Mouse (Mus musculus) embryonic stem cell, embryonic (primary cell): ENCODE measurements around the gene Fas.

Experiments
- CTCF ChIA-PET, 4 experiments: fragments of 300-600 bp in 2 of 4; fragments of 350-600 bp in 2 of 4; sonication (Branson Sonifier 250); formaldehyde crosslinking; loops; one replicate each; lab custom pipeline; 2022; ENCODE audit warnings: inconsistent platforms in 2 of 4; lab: Charles Lee
- POLR2A ChIA-PET, 4 experiments: fragments of 300-600 bp in 2 of 4; fragments of 350-600 bp in 2 of 4; sonication (Branson Sonifier 250); formaldehyde crosslinking; loops; one replicate each; lab custom pipeline; 2022; ENCODE audit warnings: antibody characterized with exemption in 4 of 4, inconsistent platforms in 1 of 4; lab: Charles Lee

The Fas gene

GRCm38 (mm10) chr19:34270106-34270726 lies 20.2 kb upstream of the Fas start:
- CTCF ChIA-PET, result interaction anchor here in 1 of 4 experiments (0.6 kb wide), 1 partner anchor 819 kb away, joined by 3 read pairs; no protein-coding TSS in a partner anchor
- POLR2A ChIA-PET, result interaction anchor here in 2 of 4 experiments (0.6 to 0.7 kb wide), 2 partner anchors 11 to 1277 kb away, joined by 4 to 5 read pairs; no protein-coding TSS in a partner anchor

GRCm38 (mm10) chr19:34270824-34271464 lies 19.5 kb upstream of the Fas start:
- CTCF ChIA-PET, result interaction anchor here in 1 of 4 experiments (0.6 kb wide), 1 partner anchor 819 kb away, joined by 3 read pairs; no protein-coding TSS in a partner anchor
- POLR2A ChIA-PET, result interaction anchor here in 1 of 4 experiments (0.7 kb wide), 1 partner anchor 12 kb away, joined by 4 read pairs; no protein-coding TSS in a partner anchor

DNA sequence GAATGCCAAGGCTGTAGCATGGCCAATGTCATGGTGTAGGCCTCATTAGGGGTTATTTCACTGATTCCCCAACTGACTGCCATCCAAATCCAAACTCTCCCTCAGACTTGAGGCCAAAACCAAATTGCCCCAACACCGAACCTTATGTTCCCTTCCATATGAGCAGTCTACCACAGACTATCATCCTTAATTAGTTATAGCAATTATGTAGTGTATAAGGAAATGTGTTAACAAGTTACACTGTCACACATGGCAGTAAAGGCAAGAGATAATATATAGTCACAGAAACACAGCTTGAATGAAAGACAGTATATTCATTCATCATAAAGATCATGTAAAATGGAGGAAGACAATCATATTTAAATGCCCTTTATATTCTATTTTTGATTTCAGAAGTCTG lies 17.4 kb upstream of the Fas start:
- ChIA-PET CTCF (no interaction called here), POLR2A (no interaction called here)

DNA sequence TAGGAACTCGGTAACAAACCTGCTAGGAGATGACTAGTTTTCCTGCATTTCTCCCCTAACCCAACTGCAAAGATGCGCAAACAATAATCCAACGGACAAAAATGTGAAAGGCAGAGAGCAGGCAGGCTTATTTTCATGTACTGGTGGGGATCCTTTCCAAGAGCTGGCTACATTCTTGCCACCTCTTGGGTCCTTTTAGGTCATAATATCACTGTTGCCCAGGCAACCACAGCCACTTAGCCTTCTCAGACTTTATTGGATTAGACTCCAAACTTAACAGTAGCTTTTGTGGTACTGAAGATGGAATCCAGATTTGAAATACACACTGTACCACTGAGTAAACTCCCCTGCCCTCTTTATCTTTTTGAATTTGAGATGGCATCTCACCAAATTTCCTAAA lies 12.4 kb upstream of the Fas start:
- POLR2A ChIA-PET, result interaction anchor here in 1 of 4 experiments (0.9 kb wide), 1 partner anchor 13 kb away, joined by 3 read pairs; the partner anchor contains the start of gene Fas
- CTCF ChIA-PET, result interaction anchor here in 1 of 4 experiments (0.6 kb wide), 1 partner anchor 272 kb away, joined by 3 read pairs; no protein-coding TSS in a partner anchor

DNA sequence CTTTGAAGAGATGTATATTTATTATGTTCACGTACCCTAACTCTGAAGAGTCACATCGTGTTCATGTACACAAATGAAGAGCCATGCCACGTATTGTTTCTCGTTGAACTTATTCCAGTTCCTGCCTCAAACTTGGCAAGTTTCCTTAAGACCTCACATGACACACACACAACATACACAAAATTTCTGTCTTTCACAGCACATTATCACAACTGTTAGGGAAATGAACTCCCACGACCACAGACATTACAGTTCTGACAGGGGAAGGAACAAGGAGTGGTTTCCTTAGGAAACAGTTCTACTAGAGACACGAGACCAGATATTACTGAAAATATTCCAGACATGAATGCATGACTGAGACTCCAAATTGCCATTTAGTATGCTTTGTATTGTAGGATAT lies 6.9 kb upstream of the Fas start:
- CTCF ChIA-PET, result interaction anchor here in 3 of 4 experiments (0.7 to 1.2 kb wide), 3 partner anchors 33 to 132 kb away, joined by 3 to 6 read pairs (median 3); no protein-coding TSS in a partner anchor
- POLR2A ChIA-PET, result no interaction called here

GRCm38 (mm10) chr19:34284383-34284782 lies 6.1 kb upstream of the Fas start:
- POLR2A ChIA-PET, result interaction anchor here in 1 of 4 experiments (0.5 kb wide), 1 partner anchor 241 kb away, joined by 4 read pairs; no protein-coding TSS in a partner anchor
- CTCF ChIA-PET, result interaction anchor here in 3 of 4 experiments (0.7 to 1.2 kb wide), 3 partner anchors 32 to 132 kb away, joined by 3 to 6 read pairs (median 3); no protein-coding TSS in a partner anchor

GRCm38 (mm10) chr19:34284826-34285225 lies 5.6 kb upstream of the Fas start:
- POLR2A ChIA-PET, result no interaction called here
- CTCF ChIA-PET, result interaction anchor here in 2 of 4 experiments (1.1 to 1.2 kb wide), 2 partner anchors 40 to 133 kb away, joined by 3 to 6 read pairs; no protein-coding TSS in a partner anchor

DNA sequence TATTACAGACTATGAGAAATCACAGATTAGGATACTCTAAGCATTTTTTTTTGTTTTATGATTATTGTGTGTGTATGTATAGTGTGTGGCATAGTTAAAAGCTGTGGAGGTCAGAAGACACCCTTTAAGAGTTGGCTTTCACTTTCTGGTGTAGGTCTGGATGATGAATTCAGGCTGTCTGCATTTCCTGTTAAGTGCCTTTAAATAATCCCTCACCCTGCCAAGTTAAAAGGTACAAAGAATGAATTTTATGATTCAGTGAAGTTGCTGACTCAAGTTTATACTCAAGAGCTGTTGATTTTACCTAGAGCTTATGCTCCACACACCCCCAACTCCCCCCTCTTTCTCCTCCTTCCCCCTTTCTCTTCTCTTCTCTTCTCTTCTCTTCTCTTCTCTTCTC lies 3.2 kb upstream of the Fas start:
- POLR2A ChIA-PET, result no interaction called here
- CTCF ChIA-PET, result no interaction called here

DNA sequence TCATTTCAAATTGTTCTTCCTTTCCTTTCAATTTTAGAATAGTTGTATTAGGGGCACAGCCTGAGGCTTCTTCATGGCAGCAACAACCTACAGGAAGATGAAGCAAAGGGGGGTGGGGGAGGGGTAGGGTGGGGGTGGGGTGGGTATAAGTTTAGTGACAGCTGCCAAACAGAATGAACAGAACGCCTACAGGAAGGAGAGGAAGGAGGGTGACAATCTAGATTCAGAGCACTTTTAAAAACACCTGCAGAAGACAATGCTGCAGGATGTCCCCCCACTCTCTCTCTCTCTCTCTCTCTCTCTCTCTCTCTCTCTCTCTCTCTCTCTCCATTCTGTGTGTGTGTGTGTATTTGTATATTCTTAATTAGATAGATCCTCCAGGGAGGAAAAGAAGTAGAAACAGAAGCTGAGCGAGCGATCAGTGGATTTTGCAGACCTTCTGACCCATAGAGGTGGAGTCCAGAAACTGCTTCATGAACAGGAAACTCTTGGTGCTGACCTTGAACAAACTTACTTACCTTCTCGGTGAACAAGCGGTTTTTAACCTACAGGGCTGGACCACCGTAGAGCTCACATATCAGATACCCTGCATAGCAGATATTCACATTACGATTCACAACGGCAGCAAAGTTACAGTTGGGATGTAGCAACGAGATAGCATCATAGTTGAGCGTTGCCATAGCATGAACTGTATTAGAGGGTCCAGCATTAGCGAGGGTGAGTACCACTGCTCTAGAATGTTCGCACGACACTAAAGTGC lies 2.6 kb upstream of the Fas start:
- ChIA-PET CTCF (no interaction called here), POLR2A (interaction anchor here in 1 of 4 experiments (0.7 kb wide), 1 partner anchor 647 kb away, joined by 6 read pairs; no protein-coding TSS in a partner anchor)

GRCm38 (mm10) chr19:34288696-34289095 lies 1.8 kb upstream of the Fas start:
- CTCF ChIA-PET, result no interaction called here
- POLR2A ChIA-PET, result no interaction called here

- POLR2A ChIA-PET, result interaction anchor here in 1 of 4 experiments (0.6 to 1.5 kb wide), 2 partner anchors 10 to 13 kb away, joined by 3 read pairs; no protein-coding TSS in a partner anchor
- CTCF ChIA-PET, result interaction anchor here in 2 of 4 experiments (0.6 to 1.0 kb wide), 3 partner anchors 128 to 260 kb away, joined by 3 to 5 read pairs (median 3); partner anchors contain the start of gene Ifit2 (in 1 of the 2)
These were observed 441 bp downstream of the Fas start for GRCm38 (mm10) chr19:34290872-34291341.

- CTCF ChIA-PET, result no interaction called here
- POLR2A ChIA-PET, result interaction anchor here in 1 of 4 experiments (0.6 to 1.5 kb wide), 2 partner anchors 10 to 13 kb away, joined by 3 read pairs; no protein-coding TSS in a partner anchor
These were observed 913 bp downstream of the Fas start for GRCm38 (mm10) chr19:34291379-34291778.

- POLR2A ChIA-PET, result no interaction called here
- CTCF ChIA-PET, result interaction anchor here in 1 of 4 experiments (0.6 kb wide), 1 partner anchor 67 kb away, joined by 3 read pairs; no protein-coding TSS in a partner anchor
These were observed 1.5 kb downstream of the Fas start for GRCm38 (mm10) chr19:34291956-34292355.

DNA sequence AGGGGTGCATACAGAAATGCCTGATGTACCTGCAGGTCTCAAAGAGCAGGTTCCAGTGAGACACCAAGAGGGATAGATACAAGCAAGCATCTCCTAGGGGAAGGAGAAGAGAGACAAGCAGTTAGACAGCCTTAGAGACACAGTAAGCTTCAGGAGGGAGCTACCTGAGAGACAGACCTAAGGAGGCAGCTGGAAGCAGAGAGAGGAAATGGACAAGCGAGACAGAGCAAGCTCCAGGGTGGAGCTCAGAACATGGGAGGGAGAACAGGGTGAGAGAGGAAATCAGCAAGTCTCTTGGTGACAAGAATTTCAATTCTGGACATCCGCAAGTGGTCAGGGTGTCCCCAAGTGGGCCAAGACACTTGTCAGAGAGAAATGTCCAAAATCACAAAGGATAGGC lies 2.2 kb downstream of the Fas start:
- POLR2A ChIA-PET, result no interaction called here

GRCm38 (mm10) chr19:34293376-34293947 lies 3.0 kb downstream of the Fas start:
- ChIA-PET POLR2A (no interaction called here), CTCF (no interaction called here)

More for the DNA sequence above, 2.2 kb downstream of the Fas start:
- CTCF ChIA-PET, result no interaction called here

DNA sequence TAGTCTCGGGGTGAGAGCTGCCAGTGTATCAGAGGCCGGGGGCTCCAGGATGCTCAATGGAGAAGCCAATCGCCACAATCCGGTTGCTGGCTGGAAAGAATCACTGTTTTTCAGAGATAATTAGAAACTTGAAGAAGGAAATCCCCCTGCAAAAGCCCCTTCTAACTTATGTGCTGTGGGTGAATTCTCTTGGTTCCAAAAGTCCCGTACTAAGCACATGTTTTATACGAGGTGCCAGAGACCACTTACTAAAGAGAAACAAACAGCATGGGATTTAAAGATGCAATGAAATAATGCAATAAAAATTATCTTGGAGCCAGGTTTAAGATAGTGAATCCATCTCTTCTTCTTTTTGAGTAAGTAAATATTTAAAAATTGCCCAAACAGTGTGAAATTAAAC lies 5.0 kb downstream of the Fas start:
- POLR2A ChIA-PET, result no interaction called here
- CTCF ChIA-PET, result no interaction called here

DNA sequence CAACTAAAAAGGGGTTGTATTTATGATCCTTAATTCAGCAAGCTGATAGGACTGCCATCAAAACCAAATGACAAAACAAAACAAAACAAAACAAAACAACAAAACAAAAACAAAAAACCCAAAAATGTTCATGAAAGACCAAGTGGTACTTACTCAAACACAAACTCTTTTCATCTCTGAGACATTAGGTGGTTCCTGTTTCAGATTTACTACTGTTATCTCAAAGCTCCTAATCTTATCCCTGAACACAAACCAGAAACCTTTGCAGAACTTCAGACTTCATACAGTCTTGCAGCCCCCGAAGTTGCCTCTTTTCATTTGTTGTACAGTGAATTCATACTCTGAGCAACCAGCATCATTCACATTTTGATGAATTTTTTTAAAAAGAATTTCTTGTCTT lies 8.1 kb downstream of the Fas start:
- POLR2A ChIA-PET, result no interaction called here

DNA sequence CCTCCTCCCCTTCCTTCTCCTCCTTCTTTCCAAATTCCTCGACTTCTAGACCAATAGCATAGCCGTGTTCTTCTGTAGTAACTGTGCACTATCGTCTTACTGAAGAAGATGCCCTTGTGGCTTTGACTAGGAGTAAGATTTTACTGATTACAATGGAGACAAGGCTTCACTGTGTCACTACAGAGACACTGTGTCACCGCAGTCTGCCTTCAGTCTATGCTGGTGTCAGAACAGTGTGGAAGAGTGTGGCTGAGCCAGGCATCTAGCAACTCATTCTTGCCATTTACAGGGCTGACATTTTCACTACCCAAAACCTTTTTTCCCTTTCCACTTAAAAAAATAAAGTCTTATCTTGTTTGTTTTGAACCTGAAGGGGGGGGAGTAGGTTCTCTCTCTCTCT lies 8.8 kb downstream of the Fas start:
- CTCF ChIA-PET, result no interaction called here
- POLR2A ChIA-PET, result interaction anchor here in 1 of 4 experiments (0.6 kb wide), 1 partner anchor 41 kb away, joined by 10 read pairs; no protein-coding TSS in a partner anchor

More for the DNA sequence above, 8.1 kb downstream of the Fas start:
- CTCF ChIA-PET, result no interaction called here
